Mouse (Mus musculus): Measurements from ENCODE around the gene Dgcr8. TPM values are rescaled to one million over a fixed set of nuclear protein-coding genes. Genes with fewer than 3 reads are reported as not detected.

Dgcr8 gene
- polyA plus RNA-seq, 1 experiment: 11.9 TPM

GRCm38 (mm10) chr16:18233451-18233850 lies 55.6 kb downstream of the Dgcr8 start:
- TF ChIP-seq E2F4 (IDR thresholded peaks at IDR 0.05; ENCODE audit: insufficient read depth) (no peak), POLR2AphosphoS2 (IDR thresholded peaks at IDR 0.05; ENCODE audit: insufficient read length, low read depth) (no peak), MYOG (IDR thresholded peaks at IDR 0.05; ENCODE audit: control insufficient read depth in 1 of 3, insufficient read depth in 1 of 3, insufficient read length in 2 of 3, low read depth in 2 of 3) (no peak), MAX (IDR thresholded peaks at IDR 0.05; ENCODE audit: low read depth) (no peak), REST (IDR thresholded peaks at IDR 0.05; ENCODE audit: insufficient read depth, insufficient read length) (no peak)
- H3K27me3 ChIP-seq (ENCODE audit: control insufficient read depth, insufficient read depth, insufficient read length): no peaks in the 10 kb centered on the region
- H3ac ChIP-seq (ENCODE audit: control insufficient read depth, insufficient read length): no peak overlapping the region
- peaks cover 3% of the 10 kb centered on the region for H3K36me3 ChIP-seq (ENCODE audit: control insufficient read depth, insufficient read depth)
- peak overlapping the region; percentile 74 for H3K4me2 ChIP-seq (ENCODE audit: low read depth)
- peak overlapping the region; percentile 64 for H3K4me3 ChIP-seq
- peaks cover 50% of the 10 kb centered on the region for H3K79me2 ChIP-seq (ENCODE audit: control insufficient read depth, insufficient read depth)

- Histone ChIP-seq H3K36me3 (ENCODE audit: control insufficient read depth, insufficient read depth) (no peaks in the 10 kb centered on the region), H3K4me3 (no peak overlapping the region), H3K27me3 (ENCODE audit: control insufficient read depth, insufficient read depth, insufficient read length) (no peaks in the 10 kb centered on the region), H3ac (ENCODE audit: control insufficient read depth, insufficient read length) (no peak overlapping the region), H3K4me2 (ENCODE audit: low read depth) (no peak overlapping the region), H3K79me2 (ENCODE audit: control insufficient read depth, insufficient read depth) (peaks cover 53% of the 10 kb centered on the region)
- TF ChIP-seq SRF (IDR thresholded peaks at IDR 0.05; ENCODE audit: control insufficient read depth, insufficient read length, low read depth): no peak
These were observed 57.6 kb downstream of the Dgcr8 start for GRCm38 (mm10) chr16:18231451-18231850.

DNA sequence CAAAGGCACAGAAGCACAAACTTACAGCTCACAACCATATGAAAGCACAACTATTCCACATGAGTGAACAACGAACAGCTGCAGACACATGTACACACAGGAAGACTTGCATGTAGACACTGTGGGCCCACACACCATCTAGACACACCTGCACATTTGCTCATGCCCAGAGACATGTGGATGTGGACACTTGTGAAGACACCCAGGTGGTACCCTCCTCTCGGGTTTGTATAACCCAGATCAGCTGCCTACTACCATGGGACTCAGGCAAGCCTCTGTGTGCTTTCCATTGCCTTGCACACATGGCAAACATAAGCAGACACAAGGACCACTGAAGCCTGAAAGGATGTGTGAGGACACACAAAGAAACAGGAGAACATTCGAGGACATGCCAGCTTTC lies 58.0 kb downstream of the Dgcr8 start:
- H3K36me3 ChIP-seq (ENCODE audit: control insufficient read depth, insufficient read depth): peaks cover 2% of the 10 kb centered on the region
- no peaks in the 10 kb centered on the region for H3K27me3 ChIP-seq (ENCODE audit: control insufficient read depth, insufficient read depth, insufficient read length)
- no peak overlapping the region for H3K4me2 ChIP-seq (ENCODE audit: low read depth)
- no peak overlapping the region for H3ac ChIP-seq (ENCODE audit: control insufficient read depth, insufficient read length)
- H3K4me3 ChIP-seq: no peak overlapping the region
- TF ChIP-seq SRF (IDR thresholded peaks at IDR 0.05; ENCODE audit: control insufficient read depth, insufficient read length, low read depth) (no peak), MYOG (IDR thresholded peaks at IDR 0.05; ENCODE audit: control insufficient read depth in 1 of 3, insufficient read depth in 1 of 3, insufficient read length in 2 of 3, low read depth in 2 of 3) (no peak), POLR2A (IDR thresholded peaks at IDR 0.05; ENCODE audit: insufficient read length, low read depth) (no peak), CEBPB (IDR thresholded peaks at IDR 0.05; ENCODE audit: insufficient read depth, poor library complexity, severe bottlenecking) (no peak), USF1 (IDR thresholded peaks at IDR 0.05; ENCODE audit: low read depth) (no peak), TCF12 (IDR thresholded peaks at IDR 0.05; ENCODE audit: insufficient read depth, poor library complexity, severe bottlenecking) (no peak), MAX (IDR thresholded peaks at IDR 0.05; ENCODE audit: low read depth) (no peak), TCF3 (IDR thresholded peaks at IDR 0.05; ENCODE audit: insufficient read length, low read depth) (no peak), POLR2AphosphoS2 (IDR thresholded peaks at IDR 0.05; ENCODE audit: insufficient read length, low read depth) (no peak), E2F4 (IDR thresholded peaks at IDR 0.05; ENCODE audit: insufficient read depth) (no peak), REST (IDR thresholded peaks at IDR 0.05; ENCODE audit: insufficient read depth, insufficient read length) (no peak), MYOD1 (IDR thresholded peaks at IDR 0.05; ENCODE audit: control insufficient read depth in 1 of 3, insufficient read length in 2 of 3, low read depth in 2 of 3) (no peak)
- peaks cover 53% of the 10 kb centered on the region for H3K79me2 ChIP-seq (ENCODE audit: control insufficient read depth, insufficient read depth)

GRCm38 (mm10) chr16:18230617-18231016 lies 58.4 kb downstream of the Dgcr8 start:
- peaks cover 53% of the 10 kb centered on the region for H3K79me2 ChIP-seq (ENCODE audit: control insufficient read depth, insufficient read depth)
- no peak overlapping the region for H3K4me3 ChIP-seq
- no peak overlapping the region for H3ac ChIP-seq (ENCODE audit: control insufficient read depth, insufficient read length)
- no peaks in the 10 kb centered on the region for H3K27me3 ChIP-seq (ENCODE audit: control insufficient read depth, insufficient read depth, insufficient read length)
- no peak for TF ChIP-seq TCF12 (IDR thresholded peaks at IDR 0.05; ENCODE audit: insufficient read depth, poor library complexity, severe bottlenecking)
- no peak for TF ChIP-seq REST (IDR thresholded peaks at IDR 0.05; ENCODE audit: insufficient read depth, insufficient read length)
- no peak for TF ChIP-seq USF1 (IDR thresholded peaks at IDR 0.05; ENCODE audit: low read depth)
- no peak for TF ChIP-seq E2F4 (IDR thresholded peaks at IDR 0.05; ENCODE audit: insufficient read depth)
- TF ChIP-seq CEBPB (IDR thresholded peaks at IDR 0.05; ENCODE audit: insufficient read depth, poor library complexity, severe bottlenecking): no peak
- TF ChIP-seq MYOD1 (IDR thresholded peaks at IDR 0.05; ENCODE audit: control insufficient read depth in 1 of 3, insufficient read length in 2 of 3, low read depth in 2 of 3): no peak
- TF ChIP-seq MAX (IDR thresholded peaks at IDR 0.05; ENCODE audit: low read depth): no peak
- TF ChIP-seq TCF3 (IDR thresholded peaks at IDR 0.05; ENCODE audit: insufficient read length, low read depth): no peak
- TF ChIP-seq POLR2A (IDR thresholded peaks at IDR 0.05; ENCODE audit: insufficient read length, low read depth): no peak
- TF ChIP-seq MYOG (IDR thresholded peaks at IDR 0.05; ENCODE audit: control insufficient read depth in 1 of 3, insufficient read depth in 1 of 3, insufficient read length in 2 of 3, low read depth in 2 of 3): no peak
- TF ChIP-seq POLR2AphosphoS2 (IDR thresholded peaks at IDR 0.05; ENCODE audit: insufficient read length, low read depth): no peak
- TF ChIP-seq SRF (IDR thresholded peaks at IDR 0.05; ENCODE audit: control insufficient read depth, insufficient read length, low read depth): no peak
- H3K4me2 ChIP-seq (ENCODE audit: low read depth): peak overlapping the region; percentile 66
- peaks cover 5% of the 10 kb centered on the region for H3K36me3 ChIP-seq (ENCODE audit: control insufficient read depth, insufficient read depth)

DNA sequence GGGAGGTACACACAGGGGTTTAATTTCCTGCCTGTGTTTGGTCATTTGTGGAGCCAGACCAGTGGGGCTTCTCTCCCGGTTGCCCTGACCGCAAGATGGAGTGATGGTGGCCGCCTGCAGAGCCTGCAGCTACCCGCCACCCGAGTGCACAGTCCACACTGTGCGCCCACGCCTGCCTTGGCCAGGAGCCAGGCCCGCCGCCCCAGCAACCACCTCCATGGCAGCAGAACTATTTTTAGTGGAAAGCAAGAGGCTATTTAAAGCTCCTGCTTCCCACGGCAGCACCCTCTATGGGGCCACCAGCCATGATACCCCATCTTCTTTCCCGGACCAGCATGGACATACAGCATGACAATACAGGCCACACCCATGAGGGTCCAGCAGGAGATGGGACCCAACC lies 59.4 kb downstream of the Dgcr8 start:
- peak overlapping the region; percentile 66 for H3K4me2 ChIP-seq (ENCODE audit: low read depth)
- H3K36me3 ChIP-seq (ENCODE audit: control insufficient read depth, insufficient read depth): peaks cover 5% of the 10 kb centered on the region
- H3K4me3 ChIP-seq: no peak overlapping the region
- no peak overlapping the region for H3ac ChIP-seq (ENCODE audit: control insufficient read depth, insufficient read length)
- H3K27me3 ChIP-seq (ENCODE audit: control insufficient read depth, insufficient read depth, insufficient read length): no peaks in the 10 kb centered on the region
- no peak for TF ChIP-seq CEBPB (IDR thresholded peaks at IDR 0.05; ENCODE audit: insufficient read depth, poor library complexity, severe bottlenecking)
- TF ChIP-seq MYOD1 (IDR thresholded peaks at IDR 0.05; ENCODE audit: control insufficient read depth in 1 of 3, insufficient read length in 2 of 3, low read depth in 2 of 3): peak in 1 of 3 experiments; percentile 35
- TF ChIP-seq TCF12 (IDR thresholded peaks at IDR 0.05; ENCODE audit: insufficient read depth, poor library complexity, severe bottlenecking): no peak
- TF ChIP-seq POLR2AphosphoS2 (IDR thresholded peaks at IDR 0.05; ENCODE audit: insufficient read length, low read depth): no peak
- H3K79me2 ChIP-seq (ENCODE audit: control insufficient read depth, insufficient read depth): peaks cover 53% of the 10 kb centered on the region
